Mouse (Mus musculus) heart, adult 2 months (tissue): ENCODE results near the gene Tescl.

Experiments used
- CTCF ChIP-seq: fragments of 200-600 bp; IDR thresholded peaks from 2 replicates; pipeline ENCODE4 v1.8.1; 2022; ENCODE audit warnings: antibody characterized with exemption, mild to moderate bottlenecking, moderate library complexity
- EP300 ChIP-seq: fragments of 200-500 bp; IDR thresholded peaks from 2 replicates; pipeline ENCODE4 v1.6.1; 2011; ENCODE audit warnings: low read depth, low read length, control low read depth; ENCODE audit not compliant: insufficient read depth
- POLR2A ChIP-seq: fragments of 200-500 bp; IDR thresholded peaks from 2 replicates; pipeline ENCODE4 v1.6.1; 2011; ENCODE audit warnings: mild to moderate bottlenecking, low read depth, low read length, control low read depth; ENCODE audit not compliant: insufficient read depth

DNA sequence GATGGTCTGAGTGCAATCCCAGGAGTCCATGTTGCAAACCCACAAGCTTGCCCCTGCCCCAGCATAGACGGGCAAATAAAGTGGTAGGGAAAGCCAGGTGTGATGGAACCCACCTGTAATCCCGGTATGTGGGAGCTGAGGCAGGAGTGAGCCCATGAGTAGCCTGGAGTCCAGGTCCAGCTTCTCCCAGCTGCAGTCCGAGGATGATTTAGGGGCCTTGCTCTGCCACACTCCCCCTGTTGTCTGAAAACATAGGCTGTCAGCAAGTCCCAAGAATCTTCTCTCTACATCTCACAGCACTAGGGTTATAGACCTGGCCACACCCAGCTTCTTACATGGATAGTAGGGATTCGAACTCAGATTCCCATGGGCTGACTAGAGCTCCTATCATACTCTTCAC is 46.8 kb downstream of the Tescl start:
- no peak for TF ChIP-seq CTCF
- no peak for TF ChIP-seq EP300
- TF ChIP-seq POLR2A = no peak
